8 mouse cellular contexts compared by ENCODE assay signal in the genomic region with DNA sequence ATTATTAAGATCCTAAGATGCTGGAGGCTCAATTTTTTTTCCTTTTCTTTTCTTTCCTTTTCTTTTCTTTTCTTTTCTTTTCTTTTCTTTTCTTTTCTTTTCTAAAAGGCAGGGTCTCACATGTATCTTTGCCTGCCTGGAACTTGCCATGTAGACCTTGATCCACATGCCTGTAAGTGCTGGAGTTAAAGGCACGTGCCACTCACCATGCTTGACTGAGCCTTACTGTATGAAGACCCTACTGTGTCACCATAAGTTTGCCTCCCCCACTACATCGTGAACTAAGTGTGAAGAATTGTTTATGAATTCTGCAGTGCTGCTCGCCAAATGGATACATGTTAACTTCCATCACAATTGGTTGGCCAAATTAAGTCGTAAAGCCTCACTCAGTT. TPM values are rescaled to one million over a fixed set of nuclear protein-coding genes. Genes with fewer than 3 reads are reported as not detected.
DNase-seq lines count a peak whose midpoint lies in the region; ATAC-seq and TF ChIP-seq lines count a peak whose summit lies in the region.
"Had no signal": no experiment of that assay in that cellular context is flagged by ENCODE, and none has a peak within 500 bp of the region (broad histone marks: within the 10 kb centered on the region; RNA-seq: fewer than 3 reads in every experiment).

No protein-coding gene starts in this region.

- no peaks in the 10 kb centered on the region for H3K27me3 ChIP-seq in forebrain, embryonic 11.5 days (ENCODE audit: control insufficient read depth, insufficient read depth, low read length)
- H3K27me3 ChIP-seq in intestine, postnatal 0 days (replicated peaks; ENCODE audit: control insufficient read depth, insufficient read depth, low read length) = no peaks in the 10 kb centered on the region
- H3K27me3 ChIP-seq in neural tube, embryonic 12.5 days (replicated peaks) = no peaks in the 10 kb centered on the region

- 71% methylated on average over 4 of the region's 4 CpGs for WGBS in forebrain, embryonic 11.5 days
- 60% methylated on average over 4 of the region's 4 CpGs for WGBS in intestine, postnatal 0 days
- WGBS in neural tube, embryonic 12.5 days = 63% methylated on average over 4 of the region's 4 CpGs

- intact Hi-C loops in left cerebral cortex, postnatal 25 days (cut with DNase I) = loop anchor here (2.0 to 5.0 kb wide), 3 partner anchors 84 to 139 kb away; a partner anchor contains a TSS

- H3K4me3 ChIP-seq in layer of hippocampus, adult 2 months = peak overlapping the region; percentile 90
- H3K4me3 ChIP-seq in forebrain, embryonic 11.5 days (ENCODE audit: low read depth, low read length) = peak overlapping the region; percentile 48; the same call in 1 of the 2 replicates
- H3K4me3 ChIP-seq in intestine, postnatal 0 days (ENCODE audit: low read depth, low read length) = peak overlapping the region; percentile 68; the same call in 1 of the 2 replicates
- no peak overlapping the region for H3K4me3 ChIP-seq in neural tube, embryonic 12.5 days

- TF ChIP-seq CTCF in layer of hippocampus, adult 2 months (conservative IDR thresholded peaks at IDR 0.05) = no peak
- no peak for TF ChIP-seq CTCF in intestine, postnatal 0 days (IDR thresholded peaks at IDR 0.05; ENCODE audit: low read depth)

- H3K4me2 ChIP-seq in forebrain, embryonic 11.5 days (ENCODE audit: low read depth, low read length, severe bottlenecking) = no peak overlapping the region; the same call in 1 of the 2 replicates
- H3K4me2 ChIP-seq in intestine, postnatal 0 days (replicated peaks; ENCODE audit: low read depth) = peak overlapping the region; percentile 86; the same call in 1 of the 2 replicates
- H3K4me2 ChIP-seq in neural tube, embryonic 12.5 days (replicated peaks) = peak overlapping the region; percentile 66; the same call in 1 of the 2 replicates

- DNase-seq in layer of hippocampus, adult 2 months (ENCODE audit: low spot score in 2 of 2) = no peak
- DNase-seq in layer of hippocampus, adult 9-11 months = no peak
- DNase-seq in forebrain, embryonic 11.5 days (ENCODE audit: low spot score) = no peak
- no peak for DNase-seq in left cerebral cortex, postnatal 25 days (ENCODE audit: low spot score in 2 of 2)
- no peak for DNase-seq in right cerebral cortex, adult 18-20 months

- peaks cover 25% of the 10 kb centered on the region for H3K4me1 ChIP-seq in forebrain, embryonic 11.5 days (replicated peaks; ENCODE audit: control insufficient read depth, insufficient read depth, low read length)
- peaks cover 9% of the 10 kb centered on the region; the same call in 1 of the 2 replicates for H3K4me1 ChIP-seq in intestine, postnatal 0 days (replicated peaks; ENCODE audit: control insufficient read depth, insufficient read depth, low read length)
- peaks cover 31% of the 10 kb centered on the region for H3K4me1 ChIP-seq in neural tube, embryonic 12.5 days

- peak overlapping the region; percentile 92; the same call in 1 of the 2 replicates for H3K9ac ChIP-seq in forebrain, embryonic 11.5 days (ENCODE audit: low read length)
- H3K9ac ChIP-seq in intestine, postnatal 0 days (ENCODE audit: low read depth, low read length) = no peak overlapping the region
- no peak overlapping the region for H3K9ac ChIP-seq in neural tube, embryonic 12.5 days

- no peaks in the 10 kb centered on the region for H3K9me3 ChIP-seq in forebrain, embryonic 11.5 days (ENCODE audit: control insufficient read depth, low read length)
- no peaks in the 10 kb centered on the region for H3K9me3 ChIP-seq in intestine, postnatal 0 days (ENCODE audit: control insufficient read depth)
- H3K9me3 ChIP-seq in neural tube, embryonic 12.5 days = no peaks in the 10 kb centered on the region

- ATAC-seq in forebrain, embryonic 11.5 days (replicated peaks; ENCODE audit: low FRiP score) = no peak
- no peak for ATAC-seq in intestine, postnatal 0 days
- no peak for ATAC-seq in neural tube, embryonic 12.5 days (ENCODE audit: low FRiP score, low read depth)

- H3K27ac ChIP-seq in layer of hippocampus, adult 2 months = peak overlapping the region; percentile 99
- H3K27ac ChIP-seq in forebrain, embryonic 11.5 days (ENCODE audit: low read depth, low read length) = peak overlapping the region; percentile 99
- H3K27ac ChIP-seq in intestine, postnatal 0 days (ENCODE audit: low read depth, low read length) = no peak overlapping the region
- no peak overlapping the region for H3K27ac ChIP-seq in neural tube, embryonic 12.5 days

- no peaks in the 10 kb centered on the region for H3K36me3 ChIP-seq in forebrain, embryonic 11.5 days (ENCODE audit: control insufficient read depth, insufficient read depth, low read length)
- H3K36me3 ChIP-seq in intestine, postnatal 0 days (ENCODE audit: control insufficient read depth, insufficient read depth) = no peaks in the 10 kb centered on the region
- H3K36me3 ChIP-seq in neural tube, embryonic 12.5 days = no peaks in the 10 kb centered on the region

RNA-seq across cellular contexts. Expression of a gene that starts 0.6 kb away (rescaled TPM):
- 10 to 100 TPM; 46.5 to 46.8 TPM for total RNA-seq in layer of hippocampus, adult 2 months (2021)
- polyA plus RNA-seq in forebrain, embryonic 11.5 days (2014; fragmentation: Nextera tagmentation; extraction: Ambion mirVana) = 105 and 116 TPM in 2 replicates
- 11.9 and 12.5 TPM in 2 replicates for polyA plus RNA-seq in intestine, postnatal 0 days (2015; fragmentation: Nextera tagmentation; extraction: Ambion mirVana)
- polyA plus RNA-seq in neural tube, embryonic 12.5 days (2016; fragmentation: Nextera tagmentation; extraction: Ambion mirVana) = 78.3 and 84.9 TPM in 2 replicates
- 10 to 100 TPM; 32.0 to 36.3 TPM for total RNA-seq in left cerebral cortex, postnatal 25 days (2021)

RNA-seq across cellular contexts. Expression of a gene that starts 5.7 kb away (rescaled TPM):
- total RNA-seq in layer of hippocampus, adult 2 months (2021) = 1 to 10 TPM in 1 of 2 experiments, under 1 TPM in 1; 0.34 to 1.4 TPM
- 0.92 and 0.95 TPM in 2 replicates for polyA plus RNA-seq in forebrain, embryonic 11.5 days (2014; fragmentation: Nextera tagmentation; extraction: Ambion mirVana)
- polyA plus RNA-seq in intestine, postnatal 0 days (2015; fragmentation: Nextera tagmentation; extraction: Ambion mirVana) = 221 and 224 TPM in 2 replicates
- polyA plus RNA-seq in neural tube, embryonic 12.5 days (2016; fragmentation: Nextera tagmentation; extraction: Ambion mirVana) = 1.0 and 1.3 TPM in 2 replicates
- under 1 TPM in 1 of 2 experiments, not detected in 1; 0.60 TPM for total RNA-seq in left cerebral cortex, postnatal 25 days (2021)

RNA-seq across cellular contexts. Expression of a gene that starts 21.1 kb away (rescaled TPM):
- not detected for total RNA-seq in layer of hippocampus, adult 2 months (2021)
- not detected in 2 replicates for polyA plus RNA-seq in forebrain, embryonic 11.5 days (2014; fragmentation: Nextera tagmentation; extraction: Ambion mirVana)
- polyA plus RNA-seq in intestine, postnatal 0 days (2015; fragmentation: Nextera tagmentation; extraction: Ambion mirVana) = not detected in 2 replicates
- polyA plus RNA-seq in neural tube, embryonic 12.5 days (2016; fragmentation: Nextera tagmentation; extraction: Ambion mirVana) = not detected in 2 replicates
- total RNA-seq in left cerebral cortex, postnatal 25 days (2021) = not detected
- polyA plus RNA-seq: thymus, postnatal 0 days had no signal

RNA-seq across cellular contexts. Expression of a gene that starts 36.6 kb away (rescaled TPM):
- 10 to 100 TPM; 27.9 to 32.2 TPM for total RNA-seq in layer of hippocampus, adult 2 months (2021)
- polyA plus RNA-seq in forebrain, embryonic 11.5 days (2014; fragmentation: Nextera tagmentation; extraction: Ambion mirVana) = 93.3 and 99.7 TPM in 2 replicates
- polyA plus RNA-seq in intestine, postnatal 0 days (2015; fragmentation: Nextera tagmentation; extraction: Ambion mirVana) = 18.2 and 19.7 TPM in 2 replicates
- 105 and 110 TPM in 2 replicates for polyA plus RNA-seq in neural tube, embryonic 12.5 days (2016; fragmentation: Nextera tagmentation; extraction: Ambion mirVana)
- total RNA-seq in left cerebral cortex, postnatal 25 days (2021) = 10 to 100 TPM; 26.3 to 28.5 TPM

Comparison
In these comparisons a context has a peak if more than half of its experiments do, and no peak if none do; other contexts are left out.
1. H3K27ac ChIP-seq: peak in layer of hippocampus, adult 2 months (single experiment) and forebrain, embryonic 11.5 days (single experiment); none in intestine, postnatal 0 days (single experiment) and neural tube, embryonic 12.5 days (single experiment).
2. RNA of a gene that starts 5.7 kb away (polyA plus RNA-seq): 221 to 224 TPM in intestine, postnatal 0 days; 1.0 to 1.3 TPM in neural tube, embryonic 12.5 days and 0.92 to 0.95 TPM in forebrain, embryonic 11.5 days; every median in the first group is over 10 times any median in the second.